Comparison of ENCODE assay signal across 8 mouse cellular contexts in genomic region chr16:9004012-9004411, GRCm38 (mm10).
DNase-seq lines count a peak whose midpoint lies in the region; ATAC-seq and TF ChIP-seq lines count a peak whose summit lies in the region.

No protein-coding gene starts in this region.

- no peak overlapping the region for H3K9ac ChIP-seq in heart, embryonic 11.5 days (ENCODE audit: low read depth, low read length)

- H3K4me1 ChIP-seq in heart, embryonic 11.5 days (ENCODE audit: control insufficient read depth, insufficient read depth, low read length), result no peaks in the 10 kb centered on the region

- TF ChIP-seq CTCF in left cerebral cortex, adult 2 months (IDR thresholded peaks at IDR 0.05), result no peak

- WGBS in heart, embryonic 11.5 days (ENCODE audit: insufficient replicate concordance), result 29% methylated on average over 6 of the region's 6 CpGs

- H3K27me3 ChIP-seq in heart, embryonic 11.5 days (ENCODE audit: control insufficient read depth, insufficient read depth, low read length), result no peaks in the 10 kb centered on the region

- H3K27ac ChIP-seq in heart, embryonic 11.5 days (ENCODE audit: low read depth, low read length), result no peak overlapping the region
- peak overlapping the region; percentile 83 for H3K27ac ChIP-seq in left cerebral cortex, adult 2 months

- no peak overlapping the region for H3K4me2 ChIP-seq in heart, embryonic 11.5 days

- DNase-seq in Muller cell, postnatal 12 days (ENCODE audit: inconsistent ontology term), result peak; percentile 33
- DNase-seq in brain, adult 2 months (ENCODE audit: low read depth, low spot score), result peak; percentile 89
- peak; percentile 61 to 63 for DNase-seq in left cerebral cortex, adult 2 months (ENCODE audit: extremely low spot score in 1 of 2, low spot score in 2 of 2)
- peak; percentile 64 to 78 for DNase-seq in right cerebral cortex, postnatal 36 days (ENCODE audit: low spot score in 2 of 2)
- no peak for DNase-seq in thymus, postnatal 10 days (ENCODE audit: low spot score in 2 of 2)
- no peak for DNase-seq in adrenal gland, adult (ENCODE audit: inconsistent age in 2 of 2, low spot score in 1 of 2)

- intact Hi-C loops in left cerebral cortex, adult 2 months (cut with DNase I), result loop anchor here (10.0 kb wide), 1 partner anchor 621 kb away; no protein-coding TSS in a partner anchor

- H3K36me3 ChIP-seq in heart, embryonic 11.5 days (ENCODE audit: control insufficient read depth, insufficient read depth, low read length), result no peaks in the 10 kb centered on the region

- no peaks in the 10 kb centered on the region for H3K9me3 ChIP-seq in heart, embryonic 11.5 days (replicated peaks; ENCODE audit: control insufficient read depth, low read length)

- ATAC-seq in heart, embryonic 11.5 days (replicated peaks; ENCODE audit: insufficient number of reproducible peaks, low FRiP score, low TSS enrichment), result 0 out of 2 replicates have a peak, but pooled peaks have one; percentile 35
- ATAC-seq in erythroid progenitor cell, adult 5-6 weeks (replicated peaks; ENCODE audit: low FRiP score, poor library complexity, severe bottlenecking), result no peak

- H3K4me3 ChIP-seq in heart, embryonic 11.5 days (ENCODE audit: low read depth, low read length), result no peak overlapping the region
- H3K4me3 ChIP-seq in left cerebral cortex, adult 2 months, result peak overlapping the region; percentile 31

Comparison
In these comparisons a context has a peak if more than half of its experiments do, and no peak if none do; other contexts are left out.
1. DNase-seq: peak in Muller cell, postnatal 12 days (single experiment), brain, adult 2 months (single experiment), left cerebral cortex, adult 2 months (2 of 2) and right cerebral cortex, postnatal 36 days (2 of 2); none in thymus, postnatal 10 days (0 of 2) and adrenal gland, adult (0 of 2).